Mouse (Mus musculus) heart, postnatal 0 days (tissue): ENCODE data around the gene Strn3. TPM values are rescaled to one million over a fixed set of nuclear protein-coding genes. Genes with fewer than 3 reads are reported as not detected.

Source experiments
- ATAC-seq: fragments of 200-750 bp; cut with Nextera tagmentation; 2 replicates; pipeline ENCODE4 v1.8.0; 2017; ENCODE audit warnings: low read depth, moderate number of reproducible peaks, moderate library complexity; ENCODE audit not compliant: insufficient read depth
- DNase-seq: peaks from one replicate; pipeline ENCODE4 v3.0.0-alpha.2; 2016; ENCODE audit warnings: low spot score
- H3K27ac ChIP-seq: fragments of 300-500 bp; sonication (generic); 2 replicates; pipeline ENCODE4 v1.5.1; 2014; ENCODE audit warnings: low read depth, mild to moderate bottlenecking
- H3K27me3 ChIP-seq: fragments of 300-500 bp; sonication (generic); 2 replicates; pipeline ENCODE4 v1.6.1; 2014; ENCODE audit warnings: low read length, mixed read lengths; ENCODE audit not compliant: control insufficient read depth, insufficient read depth
- H3K36me3 ChIP-seq: fragments of 300-500 bp; sonication (generic); replicated peaks from 2 replicates; pipeline ENCODE4 v1.6.1; 2014; ENCODE audit warnings: low read length, mixed read lengths; ENCODE audit not compliant: control insufficient read depth, insufficient read depth
- H3K4me1 ChIP-seq: fragments of 300-500 bp; sonication (generic); 2 replicates; pipeline ENCODE4 v1.6.1; 2014; ENCODE audit warnings: antibody characterized with exemption; ENCODE audit not compliant: control insufficient read depth, insufficient read depth
- H3K4me2 ChIP-seq: fragments of 300-500 bp; sonication (generic); 2 replicates; pipeline ENCODE4 v1.6.1; 2014; ENCODE audit warnings: low read depth, mild to moderate bottlenecking, low read length, moderate library complexity
- H3K4me3 ChIP-seq: fragments of 300-500 bp; sonication (generic); 2 replicates; pipeline ENCODE4 v1.5.1; 2014; ENCODE audit warnings: low read depth, low read length
- H3K9ac ChIP-seq: fragments of 300-500 bp; sonication (generic); replicated peaks from 2 replicates; pipeline ENCODE4 v1.6.1; 2014; ENCODE audit warnings: low read depth, low read length, mixed read lengths
- H3K9me3 ChIP-seq: fragments of 300-500 bp; sonication (generic); replicated peaks from 2 replicates; pipeline ENCODE4 v1.6.1; 2016; ENCODE audit warnings: low read length; ENCODE audit not compliant: control insufficient read depth
- CTCF ChIP-seq: IDR thresholded peaks from 2 replicates; pipeline ENCODE4 v1.5.1; 2016; ENCODE audit warnings: antibody characterized with exemption, control low read depth, low read depth
- EP300 ChIP-seq: IDR thresholded peaks from 2 replicates; pipeline ENCODE4 v1.6.1; 2016; ENCODE audit warnings: antibody characterized with exemption, low read depth
- WGBS: fragments of 180-500 bp; shearing (Covaris S2); extraction: QIAGEN DNeasy Blood & Tissue Kit; methylation state at CpG from one replicate; pipeline ENCODE4 v1.1.7; 2014; 5-methylcytosine and 5-hydroxymethylcytosine counted together
- polyA plus RNA-seq: library from polyadenylated mRNA; unstranded; fragments of >200 nt; fragmentation: Nextera tagmentation; extraction: Ambion mirVana; gene quantifications from 2 replicates; pipeline ENCODE4 v1.2.1, GENCODE M21; 2015
- total RNA-seq: library from RNA; depleted of rRNA; stranded (reverse); fragments of >200 nt; gene quantifications from 2 replicates; pipeline ENCODE4 v1.2.3, GENCODE M21; 2014; ENCODE audit warnings: low replicate concordance

Gene Strn3
- total and polyA plus RNA-seq, 2 experiments from 2014 or later, result 37.1 to 69.6 TPM

DNA sequence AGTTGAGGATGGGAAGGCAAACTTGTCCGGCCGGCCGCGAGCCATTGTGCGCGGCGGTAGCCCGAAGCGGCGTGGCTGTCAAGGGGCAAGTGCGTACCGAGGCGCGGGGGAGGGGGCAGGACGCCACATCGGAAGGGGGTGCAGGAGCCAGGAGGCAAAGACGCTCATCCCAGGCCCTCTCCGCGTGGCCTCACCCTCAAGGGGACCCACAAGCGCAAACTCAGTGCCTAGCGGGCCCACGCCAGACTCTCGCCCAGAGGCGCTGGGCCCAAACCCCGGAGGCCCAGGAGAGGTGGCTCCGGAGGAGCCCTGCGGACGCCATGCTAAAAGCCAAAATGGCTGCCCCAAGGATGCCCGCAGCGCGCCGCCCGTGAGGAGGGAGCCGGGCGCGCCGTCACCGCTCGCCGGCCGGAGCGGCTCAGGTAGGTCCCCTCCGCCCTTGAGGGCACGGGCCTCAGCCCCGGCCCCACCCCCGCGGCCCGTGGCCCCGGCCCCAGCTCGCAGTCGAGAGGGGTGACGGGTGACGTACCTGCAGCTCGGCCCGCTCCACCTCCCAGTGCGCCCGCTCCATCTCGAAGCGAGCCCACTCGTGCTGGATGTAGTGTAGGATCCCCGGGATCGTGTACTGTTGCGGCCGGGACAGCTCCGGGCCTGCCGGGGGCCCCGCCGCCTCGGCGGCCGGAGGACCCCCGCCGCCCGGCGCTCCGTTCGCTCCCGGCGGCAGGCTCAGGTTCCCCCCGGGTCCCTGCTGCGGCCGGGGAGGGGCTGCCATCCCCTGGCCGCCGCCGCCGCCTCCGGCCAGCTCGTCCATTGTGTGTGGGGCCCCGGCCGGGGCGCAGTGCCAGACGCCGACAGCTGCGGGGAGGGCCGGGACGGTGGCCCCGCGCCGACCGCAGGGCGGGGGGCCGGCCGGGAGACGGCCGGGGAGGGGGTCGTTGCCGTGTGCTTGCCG, 528 bp downstream of the Strn3 start, which contains the start of gene Ap4s1:
TSS of gene Ap4s1 (plus strand) at position 141 of the 952 bp plus-strand sequence.
- Histone ChIP-seq H3K27me3 (no peaks in the 10 kb centered on the region), H3K4me2 (peak within 1 kb of the TSS; percentile 88), H3K36me3 (no peaks in the 10 kb centered on the region), H3K9ac (peak within 1 kb of the TSS; percentile 99), H3K4me3 (peak within 1 kb of the TSS; percentile 96), H3K9me3 (no peaks in the 10 kb centered on the region), H3K27ac (peak within 1 kb of the TSS; percentile 100), H3K4me1 (peaks cover 27% of the 10 kb centered on the region)
- under 1% methylated on average over 97 of the region's 108 CpGs for WGBS
- TF ChIP-seq CTCF (no peak), EP300 (no peak)
- DNase-seq (peak; percentile 63), ATAC-seq (peak; percentile 54)

DNA sequence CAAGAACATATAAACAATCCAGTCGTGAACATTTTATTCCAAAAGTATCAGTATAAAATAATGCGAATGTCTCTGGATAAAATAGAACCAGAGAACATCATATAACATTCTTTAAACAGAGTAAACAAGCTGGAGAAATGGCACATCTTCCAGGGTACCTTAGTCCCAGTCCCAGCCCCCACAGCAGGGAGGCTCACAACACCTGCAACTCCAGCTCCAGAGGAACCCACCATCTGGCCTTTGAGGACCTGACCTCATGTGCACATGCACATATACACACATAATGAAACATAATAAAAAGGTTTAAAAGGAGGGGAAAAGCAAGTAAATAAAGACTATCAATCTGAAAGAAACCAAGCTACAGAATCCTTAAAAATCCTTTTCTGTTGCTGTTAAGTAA, 3.2 kb downstream of the Strn3 start:
- Histone ChIP-seq H3K9ac (no peak overlapping the region), H3K9me3 (no peaks in the 10 kb centered on the region), H3K4me2 (no peak overlapping the region), H3K4me3 (no peak overlapping the region), H3K4me1 (peaks cover 14% of the 10 kb centered on the region), H3K36me3 (no peaks in the 10 kb centered on the region), H3K27ac (no peak overlapping the region), H3K27me3 (no peaks in the 10 kb centered on the region)
- TF ChIP-seq EP300, result no peak
- TF ChIP-seq CTCF, result no peak
- 95% methylated on average over 2 of the region's 2 CpGs for WGBS
- ATAC-seq (no peak), DNase-seq (no peak)

DNA sequence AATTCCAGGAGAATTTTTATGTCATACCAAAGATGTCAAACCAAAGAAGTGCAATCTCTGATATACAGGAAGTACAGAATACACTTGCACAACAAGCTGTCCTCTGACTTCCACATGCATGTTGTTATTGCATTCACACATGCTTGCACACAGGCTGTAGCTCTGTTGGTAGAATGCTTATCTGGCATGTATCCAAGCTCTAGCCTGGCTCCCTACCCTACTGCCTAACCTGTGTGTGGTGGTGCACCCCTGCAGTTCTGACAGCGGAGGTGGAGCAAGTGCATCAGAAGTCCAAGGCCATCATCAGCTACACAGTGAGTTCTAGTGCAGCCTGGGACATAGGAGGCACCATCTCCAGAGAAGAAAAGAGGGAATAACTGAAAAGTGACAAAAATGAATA, 12.9 kb downstream of the Strn3 start:
- DNase-seq, result peak; percentile 30
- no peak overlapping the region for H3K9ac ChIP-seq
- H3K27me3 ChIP-seq, result no peaks in the 10 kb centered on the region
- no peak overlapping the region for H3K4me2 ChIP-seq
- H3K4me1 ChIP-seq, result peaks cover 51% of the 10 kb centered on the region
- TF ChIP-seq CTCF (no peak), EP300 (no peak)
- no peak for ATAC-seq
- 33% methylated on average over 1 of the region's 1 CpGs for WGBS
- H3K36me3 ChIP-seq, result 0 out of 2 replicates have a peak, but pooled peaks cover 5% of the 10 kb centered on the region
- no peak overlapping the region for H3K4me3 ChIP-seq
- H3K27ac ChIP-seq, result peak overlapping the region; percentile 19
- no peaks in the 10 kb centered on the region for H3K9me3 ChIP-seq

DNA sequence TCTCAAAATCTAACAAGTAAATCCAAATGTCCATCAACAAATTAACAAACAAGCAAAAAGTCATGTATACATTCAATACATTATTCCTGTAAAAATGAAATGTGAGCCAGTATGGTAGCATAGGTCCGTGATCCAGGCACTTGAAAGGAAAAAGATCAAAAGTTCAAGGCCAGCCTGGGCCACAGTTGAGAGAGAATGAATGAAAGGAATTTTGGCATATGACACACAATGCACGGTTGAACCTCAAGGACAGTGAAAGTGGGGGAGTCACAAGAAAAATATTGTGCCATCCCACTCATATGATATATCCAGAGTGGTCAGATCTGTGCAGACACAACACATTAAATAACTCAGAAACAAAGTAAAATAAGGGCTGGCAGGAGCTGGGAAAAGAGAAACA, 15.3 kb downstream of the Strn3 start:
- DNase-seq, result no peak
- ATAC-seq, result no peak
- WGBS, result 26% methylated on average over 2 of the region's 2 CpGs
- H3K4me3 ChIP-seq, result no peak overlapping the region
- H3K9ac ChIP-seq, result no peak overlapping the region
- no peak overlapping the region for H3K27ac ChIP-seq
- H3K36me3 ChIP-seq, result no peaks in the 10 kb centered on the region
- H3K4me2 ChIP-seq, result no peak overlapping the region
- no peaks in the 10 kb centered on the region for H3K9me3 ChIP-seq
- no peaks in the 10 kb centered on the region for H3K27me3 ChIP-seq
- H3K4me1 ChIP-seq, result peaks cover 69% of the 10 kb centered on the region
- no peak for TF ChIP-seq CTCF
- no peak for TF ChIP-seq EP300

DNA sequence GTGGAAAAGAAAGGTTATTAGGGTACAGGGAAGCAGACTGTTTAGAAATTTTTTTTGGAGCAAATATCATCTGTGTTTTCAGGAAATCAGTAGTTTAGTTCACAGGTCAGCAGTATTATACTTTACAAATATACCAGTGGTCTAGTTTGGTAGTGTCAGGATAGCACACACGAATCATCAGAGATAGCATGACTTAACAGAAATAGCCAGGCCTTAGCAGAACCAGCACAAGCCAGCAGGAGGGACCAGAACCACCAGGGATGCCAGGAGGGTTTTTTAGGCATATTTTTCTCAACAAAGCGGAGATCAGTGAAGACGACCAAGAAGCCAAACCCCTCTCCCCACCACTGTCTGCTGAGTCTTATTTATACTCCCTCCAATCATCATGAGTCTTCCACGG, 18.4 kb downstream of the Strn3 start:
- WGBS, result 45% methylated on average over 4 of the region's 4 CpGs
- no peak for TF ChIP-seq EP300
- TF ChIP-seq CTCF, result no peak

More for the DNA sequence above, 18.4 kb downstream of the Strn3 start:
- no peaks in the 10 kb centered on the region for H3K36me3 ChIP-seq
- no peak overlapping the region for H3K4me3 ChIP-seq
- no peak overlapping the region for H3K9ac ChIP-seq
- H3K27me3 ChIP-seq, result no peaks in the 10 kb centered on the region
- no peak for ATAC-seq
- no peak overlapping the region for H3K4me2 ChIP-seq
- peaks cover 59% of the 10 kb centered on the region for H3K4me1 ChIP-seq
- H3K9me3 ChIP-seq, result no peaks in the 10 kb centered on the region
- H3K27ac ChIP-seq, result no peak overlapping the region
- DNase-seq, result no peak
